Comparison of ENCODE assay signal across 14 mouse cellular contexts in the genomic region with DNA sequence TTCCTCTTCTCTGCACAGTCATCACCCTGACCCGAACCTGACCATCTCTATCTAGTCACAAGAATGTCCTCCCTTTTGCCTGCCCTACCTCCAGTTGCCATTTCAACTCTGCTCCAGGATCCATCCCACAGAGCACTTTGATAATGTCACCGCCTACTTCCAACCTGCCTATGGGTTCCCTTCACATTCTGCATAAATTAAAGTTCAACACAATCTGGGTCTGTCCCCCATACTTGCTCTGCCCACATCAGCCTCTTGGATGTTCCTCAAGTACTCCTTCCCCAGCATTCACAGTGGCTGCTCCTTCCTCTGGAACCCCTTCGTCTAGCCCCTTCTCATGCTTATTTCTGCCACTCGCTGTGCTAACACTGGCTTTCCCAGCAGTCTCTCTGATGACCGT.
"Had no signal": no experiment of that assay in that cellular context is flagged by ENCODE, and none has a peak within 500 bp of the region (broad histone marks: within the 10 kb centered on the region; RNA-seq: fewer than 3 reads in every experiment).

No protein-coding gene starts in this region.

- H3K27me3 ChIP-seq: lung, embryonic 15.5 days; midbrain, embryonic 13.5 days; midbrain, embryonic 15.5 days; neural tube, embryonic 12.5 days; stomach, embryonic 15.5 days had no signal

- H3K9ac ChIP-seq: lung, embryonic 15.5 days; midbrain, embryonic 13.5 days; midbrain, embryonic 15.5 days; neural tube, embryonic 12.5 days; stomach, embryonic 15.5 days had no signal

- H3K4me3 ChIP-seq: lung, embryonic 15.5 days; megakaryocyte, embryonic 14.5 days; midbrain, embryonic 13.5 days; midbrain, embryonic 15.5 days; neural tube, embryonic 12.5 days; stomach, embryonic 15.5 days had no signal

- H3K27ac ChIP-seq: lung, embryonic 15.5 days; macrophage; midbrain, embryonic 13.5 days; midbrain, embryonic 15.5 days; neural tube, embryonic 12.5 days; stomach, embryonic 15.5 days; stomach, postnatal 0 days had no signal

- DNase-seq: lung, adult 2 months; lung, postnatal 14 days; lung, postnatal 36 days; thymus, adult 2 months; thymus, postnatal 25 days; thymus, postnatal 4 days had no signal

- H3K36me3 ChIP-seq: lung, embryonic 15.5 days; midbrain, embryonic 13.5 days; midbrain, embryonic 15.5 days; neural tube, embryonic 12.5 days; stomach, embryonic 15.5 days had no signal

- H3K4me1 ChIP-seq: lung, embryonic 15.5 days; midbrain, embryonic 13.5 days; midbrain, embryonic 15.5 days; neural tube, embryonic 12.5 days; stomach, embryonic 15.5 days had no signal
